Comparison of ENCODE assay signal across 8 mouse cellular contexts in genomic region chr10:42680582-42681001, GRCm38 (mm10).
A peak's percentile ranks its signal among the peaks of the same experiment; 100 is the strongest.
DNase-seq lines count a peak whose midpoint lies in the region; ATAC-seq and TF ChIP-seq lines count a peak whose summit lies in the region.

No protein-coding gene starts in this region.

- no peak overlapping the region for H3K9ac ChIP-seq in midbrain, embryonic 11.5 days (ENCODE audit: low read length)
- H3K9ac ChIP-seq in embryonic facial prominence, embryonic 11.5 days (replicated peaks; ENCODE audit: low read length), result no peak overlapping the region
- no peak overlapping the region for H3K9ac ChIP-seq in limb, embryonic 14.5 days (ENCODE audit: low read depth, low read length, severe bottlenecking)

- H3K4me1 ChIP-seq in midbrain, embryonic 11.5 days (ENCODE audit: control insufficient read depth, insufficient read depth, low read length), result peaks cover 9% of the 10 kb centered on the region
- peaks cover 36% of the 10 kb centered on the region for H3K4me1 ChIP-seq in midbrain, embryonic 10.5 days
- no peaks in the 10 kb centered on the region for H3K4me1 ChIP-seq in embryonic facial prominence, embryonic 11.5 days (ENCODE audit: control insufficient read depth, insufficient read depth, low read length)
- peaks cover 2% of the 10 kb centered on the region; the same call in 1 of the 2 replicates for H3K4me1 ChIP-seq in limb, embryonic 14.5 days (ENCODE audit: control insufficient read depth, insufficient read depth, low read length)

- WGBS in midbrain, embryonic 11.5 days, result 15% methylated on average over 6 of the region's 6 CpGs
- 6% methylated on average over 6 of the region's 6 CpGs for WGBS in midbrain, embryonic 10.5 days
- 14% methylated on average over 6 of the region's 6 CpGs for WGBS in embryonic facial prominence, embryonic 11.5 days
- 12% methylated on average over 6 of the region's 6 CpGs for WGBS in limb, embryonic 14.5 days

- H3K27me3 ChIP-seq in midbrain, embryonic 11.5 days (ENCODE audit: control insufficient read depth, insufficient read depth, low read length), result no peaks in the 10 kb centered on the region; the same call in 1 of the 2 replicates
- H3K27me3 ChIP-seq in midbrain, embryonic 10.5 days (ENCODE audit: low read depth, poor library complexity, severe bottlenecking), result peaks cover 13% of the 10 kb centered on the region
- H3K27me3 ChIP-seq in embryonic facial prominence, embryonic 11.5 days (ENCODE audit: control insufficient read depth, insufficient read depth, low read length), result no peaks in the 10 kb centered on the region; the same call in 1 of the 2 replicates
- 0 out of 2 replicates have a peak, but pooled peaks cover 9% of the 10 kb centered on the region for H3K27me3 ChIP-seq in limb, embryonic 14.5 days (ENCODE audit: control insufficient read depth, insufficient read depth, low read length)

- no peak for TF ChIP-seq CTCF in layer of hippocampus, adult 2 months (conservative IDR thresholded peaks at IDR 0.05)

- no peaks in the 10 kb centered on the region for H3K36me3 ChIP-seq in midbrain, embryonic 11.5 days (ENCODE audit: control insufficient read depth, insufficient read depth, low read length)
- peaks cover 12% of the 10 kb centered on the region for H3K36me3 ChIP-seq in midbrain, embryonic 10.5 days
- H3K36me3 ChIP-seq in embryonic facial prominence, embryonic 11.5 days (replicated peaks; ENCODE audit: control insufficient read depth, insufficient read depth, low read depth, low read length), result no peaks in the 10 kb centered on the region
- H3K36me3 ChIP-seq in limb, embryonic 14.5 days (ENCODE audit: control insufficient read depth, insufficient read depth, low read length), result no peaks in the 10 kb centered on the region

- peak overlapping the region; percentile 15 for H3K4me2 ChIP-seq in midbrain, embryonic 11.5 days
- no peak overlapping the region for H3K4me2 ChIP-seq in embryonic facial prominence, embryonic 11.5 days (ENCODE audit: low read depth, low read length)
- 0 out of 2 replicates have a peak overlapping the region, but pooled peaks have one; percentile 17 for H3K4me2 ChIP-seq in limb, embryonic 14.5 days (replicated peaks; ENCODE audit: low read depth, low read length, severe bottlenecking)

- H3K27ac ChIP-seq in midbrain, embryonic 11.5 days (ENCODE audit: low read depth, low read length), result no peak overlapping the region
- H3K27ac ChIP-seq in midbrain, embryonic 10.5 days (replicated peaks), result no peak overlapping the region
- H3K27ac ChIP-seq in embryonic facial prominence, embryonic 11.5 days (replicated peaks; ENCODE audit: low read depth, low read length), result no peak overlapping the region
- H3K27ac ChIP-seq in limb, embryonic 14.5 days (replicated peaks; ENCODE audit: low read depth, low read length), result no peak overlapping the region
- no peak overlapping the region for H3K27ac ChIP-seq in layer of hippocampus, adult 2 months

- no peaks in the 10 kb centered on the region for H3K9me3 ChIP-seq in midbrain, embryonic 11.5 days (ENCODE audit: control insufficient read depth, low read length)
- H3K9me3 ChIP-seq in midbrain, embryonic 10.5 days (replicated peaks), result no peaks in the 10 kb centered on the region
- H3K9me3 ChIP-seq in embryonic facial prominence, embryonic 11.5 days (replicated peaks; ENCODE audit: control insufficient read depth, low read length), result no peaks in the 10 kb centered on the region
- no peaks in the 10 kb centered on the region for H3K9me3 ChIP-seq in limb, embryonic 14.5 days (ENCODE audit: control insufficient read depth, low read length)

- no peak for ATAC-seq in midbrain, embryonic 11.5 days (ENCODE audit: low FRiP score)
- no peak for ATAC-seq in embryonic facial prominence, embryonic 11.5 days (replicated peaks; ENCODE audit: insufficient number of reproducible peaks, low FRiP score, low TSS enrichment, low read depth)
- no peak for ATAC-seq in limb, embryonic 14.5 days (ENCODE audit: low FRiP score, low read depth)

- H3K4me3 ChIP-seq in midbrain, embryonic 11.5 days (ENCODE audit: low read depth, low read length), result no peak overlapping the region
- no peak overlapping the region for H3K4me3 ChIP-seq in midbrain, embryonic 10.5 days
- H3K4me3 ChIP-seq in embryonic facial prominence, embryonic 11.5 days (ENCODE audit: low read depth, low read length), result no peak overlapping the region
- no peak overlapping the region for H3K4me3 ChIP-seq in limb, embryonic 14.5 days (replicated peaks; ENCODE audit: low read length)
- no peak overlapping the region for H3K4me3 ChIP-seq in layer of hippocampus, adult 2 months

- peak; percentile 76 for DNase-seq in midbrain, embryonic 11.5 days (ENCODE audit: low spot score, missing footprints)
- no peak for DNase-seq in midbrain, embryonic 10.5 days (ENCODE audit: low spot score)
- DNase-seq in embryonic facial prominence, embryonic 11.5 days (ENCODE audit: low spot score), result peak; percentile 2
- no peak for DNase-seq in limb, embryonic 14.5 days (ENCODE audit: low spot score)
- DNase-seq in retina, postnatal 1 day, result peak; percentile 50
- no peak for DNase-seq in cerebellum, adult 11 months
- no peak for DNase-seq in layer of hippocampus, adult 2 months (ENCODE audit: low spot score in 2 of 2)
- no peak for DNase-seq in cerebellum, postnatal 25 days

- no peak for TF ChIP-seq POLR2A in limb, embryonic 14.5 days (IDR thresholded peaks at IDR 0.05; ENCODE audit: borderline replicate concordance, extremely low read depth, insufficient read depth, insufficient read length)

Comparison
In these comparisons a context has a peak if more than half of its experiments do, and no peak if none do; other contexts are left out.
1. DNase-seq: peak in midbrain, embryonic 11.5 days (single experiment), embryonic facial prominence, embryonic 11.5 days (single experiment) and retina, postnatal 1 day (single experiment); none in midbrain, embryonic 10.5 days (single experiment), limb, embryonic 14.5 days (single experiment), cerebellum, adult 11 months (single experiment), layer of hippocampus, adult 2 months (0 of 2) and cerebellum, postnatal 25 days (0 of 2).